Mouse (Mus musculus) midbrain, embryonic 13.5 days (tissue): ENCODE data around the gene Ring1. TPM values are rescaled to one million over a fixed set of nuclear protein-coding genes. Genes with fewer than 3 reads are reported as not detected.

Experiments used
- ATAC-seq: fragments of 200-750 bp; cut with Nextera tagmentation; 2 replicates; pipeline ENCODE4 v1.8.0; 2017; ENCODE audit warnings: mild to moderate bottlenecking, moderate TSS enrichment, moderate library complexity
- H3K27ac ChIP-seq: fragments of 300-500 bp; sonication (generic); 2 replicates; pipeline ENCODE4 v1.5.1; 2015; ENCODE audit warnings: inconsistent platforms, mild to moderate bottlenecking, moderate library complexity
- H3K27me3 ChIP-seq: fragments of 300-500 bp; sonication (generic); 2 replicates; pipeline ENCODE4 v1.6.1; 2015; ENCODE audit warnings: mild to moderate bottlenecking, inconsistent platforms
- H3K36me3 ChIP-seq: fragments of 300-500 bp; sonication (generic); 2 replicates; pipeline ENCODE4 v1.6.1; 2015; ENCODE audit warnings: mild to moderate bottlenecking, inconsistent platforms
- H3K4me1 ChIP-seq: fragments of 300-500 bp; sonication (generic); replicated peaks from 2 replicates; pipeline ENCODE4 v1.6.1; 2015; ENCODE audit warnings: inconsistent platforms
- H3K4me2 ChIP-seq: fragments of 300-500 bp; sonication (generic); replicated peaks from 2 replicates; pipeline ENCODE4 v1.6.1; 2015; ENCODE audit warnings: moderate library complexity, mild to moderate bottlenecking, inconsistent platforms
- H3K4me3 ChIP-seq: fragments of 300-500 bp; sonication (generic); replicated peaks from 2 replicates; pipeline ENCODE4 v1.5.1; 2015; ENCODE audit warnings: mild to moderate bottlenecking, inconsistent platforms
- H3K9ac ChIP-seq: fragments of 300-500 bp; sonication (generic); replicated peaks from 2 replicates; pipeline ENCODE4 v1.6.1; 2015; ENCODE audit warnings: mild to moderate bottlenecking, inconsistent platforms
- H3K9me3 ChIP-seq: fragments of 300-500 bp; sonication (generic); 2 replicates; pipeline ENCODE4 v1.6.1; 2016; ENCODE audit warnings: mild to moderate bottlenecking, inconsistent platforms
- WGBS: fragments of 180-500 bp; shearing (Covaris S2); methylation state at CpG from one replicate; pipeline ENCODE4 v1.1.7; 2015; 5-methylcytosine and 5-hydroxymethylcytosine counted together
- polyA plus RNA-seq: library from polyadenylated mRNA; unstranded; fragments of >200 nt; fragmentation: Nextera tagmentation; extraction: Ambion mirVana; gene quantifications from 2 replicates; pipeline ENCODE4 v1.2.1, GENCODE M21; 2015

Ring1 gene
- polyA plus RNA-seq, 1 experiment from 2014 or later, result 24.3 TPM

GRCm38 (mm10) chr17:34026917-34027655, 2.6 kb upstream of the Ring1 start:
- peaks cover 77% of the 10 kb centered on the region for H3K4me1 ChIP-seq
- WGBS, result under 1% methylated on average over 36 of the region's 36 CpGs
- peak overlapping the region; percentile 97 for H3K27ac ChIP-seq
- peak overlapping the region; percentile 90 for H3K4me3 ChIP-seq
- peaks cover 35% of the 10 kb centered on the region for H3K36me3 ChIP-seq
- no peak for ATAC-seq
- H3K27me3 ChIP-seq, result no peaks in the 10 kb centered on the region
- H3K9me3 ChIP-seq, result no peaks in the 10 kb centered on the region
- peak overlapping the region; percentile 100 for H3K4me2 ChIP-seq
- peak overlapping the region; percentile 90 for H3K9ac ChIP-seq

- 2% methylated on average over 2 of the region's 2 CpGs for WGBS
- no peak for ATAC-seq
- Histone ChIP-seq H3K27ac (peak overlapping the region; percentile 97), H3K9me3 (no peaks in the 10 kb centered on the region), H3K4me2 (peak overlapping the region; percentile 100), H3K9ac (peak overlapping the region; percentile 90), H3K36me3 (peaks cover 43% of the 10 kb centered on the region), H3K4me1 (peaks cover 77% of the 10 kb centered on the region), H3K4me3 (peak overlapping the region; percentile 90), H3K27me3 (no peaks in the 10 kb centered on the region)
These were observed 1.7 kb upstream of the Ring1 start for GRCm38 (mm10) chr17:34026221-34026620.

- H3K27me3 ChIP-seq, result no peaks in the 10 kb centered on the region
- peak overlapping the region; percentile 90 for H3K9ac ChIP-seq
- WGBS, result 3% methylated on average over 7 of the region's 7 CpGs
- H3K4me3 ChIP-seq, result peak overlapping the region; percentile 90
- H3K9me3 ChIP-seq, result no peaks in the 10 kb centered on the region
- ATAC-seq, result peak; percentile 59
- peaks cover 75% of the 10 kb centered on the region for H3K4me1 ChIP-seq
- H3K36me3 ChIP-seq, result peaks cover 48% of the 10 kb centered on the region
- peak overlapping the region; percentile 97 for H3K27ac ChIP-seq
- peak overlapping the region; percentile 100 for H3K4me2 ChIP-seq
These were observed 1.3 kb upstream of the Ring1 start for GRCm38 (mm10) chr17:34025756-34026151.

- H3K27ac ChIP-seq, result peak overlapping the region; percentile 97
- H3K4me3 ChIP-seq, result peak overlapping the region; percentile 90
- peaks cover 68% of the 10 kb centered on the region for H3K4me1 ChIP-seq
- WGBS, result under 1% methylated on average over 57 of the region's 57 CpGs
- H3K9me3 ChIP-seq, result no peaks in the 10 kb centered on the region
- peak overlapping the region; percentile 90 for H3K9ac ChIP-seq
- peak overlapping the region; percentile 100 for H3K4me2 ChIP-seq
- H3K27me3 ChIP-seq, result no peaks in the 10 kb centered on the region
- peaks cover 52% of the 10 kb centered on the region for H3K36me3 ChIP-seq
- ATAC-seq, result peak; percentile 25
These were observed 628 bp upstream of the Ring1 start for GRCm38 (mm10) chr17:34024861-34025755.

GRCm38 (mm10) chr17:34023678-34024077, 802 bp downstream of the Ring1 start:
- Histone ChIP-seq H3K9ac (peak overlapping the region; percentile 90), H3K27me3 (no peaks in the 10 kb centered on the region), H3K4me2 (peak overlapping the region; percentile 100), H3K36me3 (peaks cover 44% of the 10 kb centered on the region), H3K4me1 (peaks cover 54% of the 10 kb centered on the region), H3K4me3 (peak overlapping the region; percentile 90), H3K9me3 (no peaks in the 10 kb centered on the region), H3K27ac (peak overlapping the region; percentile 97)
- 60% methylated on average over 9 of the region's 9 CpGs for WGBS
- ATAC-seq, result no peak

GRCm38 (mm10) chr17:34022987-34023386, 1.5 kb downstream of the Ring1 start:
- peaks cover 47% of the 10 kb centered on the region for H3K4me1 ChIP-seq
- no peaks in the 10 kb centered on the region for H3K27me3 ChIP-seq
- H3K4me3 ChIP-seq, result no peak overlapping the region
- 0 out of 2 replicates have a peak overlapping the region, but pooled peaks have one; percentile 28 for H3K9ac ChIP-seq
- no peak for ATAC-seq
- 97% methylated on average over 20 of the region's 20 CpGs for WGBS
- no peaks in the 10 kb centered on the region for H3K9me3 ChIP-seq
- H3K36me3 ChIP-seq, result peaks cover 39% of the 10 kb centered on the region
- no peak overlapping the region for H3K4me2 ChIP-seq
- H3K27ac ChIP-seq, result peak overlapping the region; percentile 19; the same call in 1 of the 2 replicates

GRCm38 (mm10) chr17:34022414-34022783, 2.1 kb downstream of the Ring1 start:
- peaks cover 44% of the 10 kb centered on the region for H3K4me1 ChIP-seq
- H3K9me3 ChIP-seq, result no peaks in the 10 kb centered on the region
- ATAC-seq, result no peak

GRCm38 (mm10) chr17:34021539-34022413, 2.7 kb downstream of the Ring1 start:
- Histone ChIP-seq H3K4me3 (no peak overlapping the region; the same call in 1 of the 2 replicates), H3K9me3 (no peaks in the 10 kb centered on the region), H3K27me3 (no peaks in the 10 kb centered on the region), H3K27ac (no peak overlapping the region), H3K4me1 (peaks cover 37% of the 10 kb centered on the region), H3K4me2 (no peak overlapping the region), H3K9ac (0 out of 2 replicates have a peak overlapping the region, but pooled peaks have one; percentile 14), H3K36me3 (peaks cover 42% of the 10 kb centered on the region)
- 97% methylated on average over 23 of the region's 23 CpGs for WGBS
- ATAC-seq, result no peak

More at GRCm38 (mm10) chr17:34022414-34022783, 2.1 kb downstream of the Ring1 start:
- H3K9ac ChIP-seq, result 0 out of 2 replicates have a peak overlapping the region, but pooled peaks have one; percentile 28
- H3K27me3 ChIP-seq, result no peaks in the 10 kb centered on the region
- no peak overlapping the region for H3K4me2 ChIP-seq
- H3K36me3 ChIP-seq, result peaks cover 39% of the 10 kb centered on the region
- H3K4me3 ChIP-seq, result no peak overlapping the region
- peak overlapping the region; percentile 19; the same call in 1 of the 2 replicates for H3K27ac ChIP-seq
- 95% methylated on average over 14 of the region's 14 CpGs for WGBS

- Histone ChIP-seq H3K36me3 (peaks cover 13% of the 10 kb centered on the region), H3K27ac (no peak overlapping the region), H3K4me1 (no peaks in the 10 kb centered on the region), H3K27me3 (no peaks in the 10 kb centered on the region), H3K9ac (no peak overlapping the region), H3K4me3 (no peak overlapping the region), H3K9me3 (0 out of 2 replicates have a peak, but pooled peaks cover 3% of the 10 kb centered on the region), H3K4me2 (no peak overlapping the region)
- 95% methylated on average over 8 of the region's 8 CpGs for WGBS
- ATAC-seq, result no peak
These were observed 11.0 kb downstream of the Ring1 start for GRCm38 (mm10) chr17:34013436-34013835.

GRCm38 (mm10) chr17:34010156-34010555, 14.3 kb downstream of the Ring1 start:
- WGBS, result 79% methylated on average over 5 of the region's 5 CpGs
- H3K9me3 ChIP-seq, result no peaks in the 10 kb centered on the region
- H3K36me3 ChIP-seq, result peaks cover 5% of the 10 kb centered on the region; the same call in 1 of the 2 replicates
- no peak for ATAC-seq
- H3K4me2 ChIP-seq, result no peak overlapping the region
- no peak overlapping the region for H3K4me3 ChIP-seq
- H3K9ac ChIP-seq, result no peak overlapping the region
- H3K4me1 ChIP-seq, result no peaks in the 10 kb centered on the region
- H3K27ac ChIP-seq, result no peak overlapping the region
- no peaks in the 10 kb centered on the region for H3K27me3 ChIP-seq

GRCm38 (mm10) chr17:34006570-34006969, 17.9 kb downstream of the Ring1 start:
- H3K9me3 ChIP-seq, result no peaks in the 10 kb centered on the region
- H3K27ac ChIP-seq, result no peak overlapping the region
- no peak overlapping the region for H3K9ac ChIP-seq
- H3K4me3 ChIP-seq, result no peak overlapping the region
- H3K36me3 ChIP-seq, result no peaks in the 10 kb centered on the region
- no peak for ATAC-seq
- 76% methylated on average over 2 of the region's 2 CpGs for WGBS
- peaks cover 8% of the 10 kb centered on the region for H3K27me3 ChIP-seq
- H3K4me1 ChIP-seq, result no peaks in the 10 kb centered on the region
- H3K4me2 ChIP-seq, result no peak overlapping the region
